Mouse (Mus musculus): Measurements from ENCODE around the gene Itga9.

- TF ChIP-seq CTCF (IDR thresholded peaks at IDR 0.05; ENCODE audit: borderline replicate concordance, insufficient read depth, low read depth, low read length) = no peak
- no peak for TF ChIP-seq POLR2A (IDR thresholded peaks at IDR 0.05; ENCODE audit: borderline replicate concordance, insufficient read depth, low read length)
These were observed 21.7 kb upstream of the Itga9 start for GRCm38 (mm10) chr9:118584838-118585237.
